Mouse (Mus musculus): ENCODE measurements around the gene Fam241b. TPM values are rescaled to one million over a fixed set of nuclear protein-coding genes. Genes with fewer than 3 reads are reported as not detected.

The Fam241b gene
- total and polyA plus RNA-seq, 3 experiments = 3.2 to 13.2 (median 9.3) TPM

- TF ChIP-seq CTCF (IDR thresholded peaks at IDR 0.05; ENCODE audit: low read depth, low read length) (no peak), GATA2 (IDR thresholded peaks at IDR 0.05; ENCODE audit: borderline replicate concordance, low read depth, low read length) (no peak), TAL1 (conservative IDR thresholded peaks at IDR 0.05; ENCODE audit: low read depth, low read length) (no peak)
- H3K36me3 ChIP-seq (replicated peaks) = no peaks in the 10 kb centered on the region
- no peaks in the 10 kb centered on the region for H3K4me1 ChIP-seq (ENCODE audit: insufficient read depth, low read depth, low read length)
- DNase-seq (ENCODE audit: low spot score) (no peak), ATAC-seq (ENCODE audit: extremely low read depth, insufficient number of reproducible peaks, low FRiP score, poor library complexity, severe bottlenecking) (no peak)
- peaks cover 4% of the 10 kb centered on the region; the same call in 1 of the 2 replicates for H3K27me3 ChIP-seq (ENCODE audit: insufficient read depth, low read length)
- no peaks in the 10 kb centered on the region for H3K9me3 ChIP-seq (replicated peaks)
- H3K4me3 ChIP-seq (ENCODE audit: low read depth, low read length) = no peak overlapping the region
Observed at GRCm38 (mm10) chr10:62172841-62173553, 29.3 kb upstream of the Fam241b start.

- peaks cover 6% of the 10 kb centered on the region; the same call in 1 of the 2 replicates for H3K27me3 ChIP-seq (ENCODE audit: insufficient read depth, low read length)
- no peak for TF ChIP-seq TAL1 (conservative IDR thresholded peaks at IDR 0.05; ENCODE audit: low read depth, low read length)
- no peak for TF ChIP-seq CTCF (IDR thresholded peaks at IDR 0.05; ENCODE audit: low read depth, low read length)
- no peak for TF ChIP-seq GATA1 (IDR thresholded peaks at IDR 0.05; ENCODE audit: borderline replicate concordance, low read length)
- no peak for TF ChIP-seq POLR2AphosphoS5 (IDR thresholded peaks at IDR 0.05; ENCODE audit: insufficient replicate concordance, low read depth, low read length)
- TF ChIP-seq GATA2 (IDR thresholded peaks at IDR 0.05; ENCODE audit: borderline replicate concordance, low read depth, low read length) = no peak
- H3K9me3 ChIP-seq (replicated peaks) = no peaks in the 10 kb centered on the region
- H3K36me3 ChIP-seq (replicated peaks) = no peaks in the 10 kb centered on the region
- DNase-seq (ENCODE audit: low spot score) (no peak), ATAC-seq (ENCODE audit: extremely low read depth, insufficient number of reproducible peaks, low FRiP score, poor library complexity, severe bottlenecking) (no peak)
- H3K4me3 ChIP-seq (ENCODE audit: low read depth, low read length) = no peak overlapping the region
- H3K4me1 ChIP-seq (ENCODE audit: insufficient read depth, low read depth, low read length) = no peaks in the 10 kb centered on the region
Observed at GRCm38 (mm10) chr10:62162410-62162809, 18.7 kb upstream of the Fam241b start.

GRCm38 (mm10) chr10:62149929-62150328 is 6.2 kb upstream of the Fam241b start:
- Histone ChIP-seq H3K4me3 (ENCODE audit: low read depth, low read length) (no peak overlapping the region), H3K36me3 (replicated peaks) (no peaks in the 10 kb centered on the region), H3K27me3 (ENCODE audit: insufficient read depth, low read length) (no peaks in the 10 kb centered on the region), H3K4me1 (ENCODE audit: insufficient read depth, low read depth, low read length) (no peaks in the 10 kb centered on the region), H3K9me3 (replicated peaks) (no peaks in the 10 kb centered on the region)
- no peak for DNase-seq (ENCODE audit: low spot score)
- no peak for ATAC-seq (ENCODE audit: extremely low read depth, insufficient number of reproducible peaks, low FRiP score, poor library complexity, severe bottlenecking)
- TF ChIP-seq TAL1 (conservative IDR thresholded peaks at IDR 0.05; ENCODE audit: low read depth, low read length) = no peak
- TF ChIP-seq GATA2 (IDR thresholded peaks at IDR 0.05; ENCODE audit: borderline replicate concordance, low read depth, low read length) = no peak
- TF ChIP-seq POLR2AphosphoS5 (IDR thresholded peaks at IDR 0.05; ENCODE audit: insufficient replicate concordance, low read depth, low read length) = no peak
- no peak for TF ChIP-seq GATA1 (IDR thresholded peaks at IDR 0.05; ENCODE audit: borderline replicate concordance, low read length)
- no peak for TF ChIP-seq CTCF (IDR thresholded peaks at IDR 0.05; ENCODE audit: low read depth, low read length)

GRCm38 (mm10) chr10:62147466-62148248 is 3.9 kb upstream of the Fam241b start:
- no peaks in the 10 kb centered on the region for H3K27me3 ChIP-seq (ENCODE audit: insufficient read depth, low read length)
- DNase-seq (ENCODE audit: low spot score) (no peak), ATAC-seq (ENCODE audit: extremely low read depth, insufficient number of reproducible peaks, low FRiP score, poor library complexity, severe bottlenecking) (no peak)
- no peaks in the 10 kb centered on the region for H3K4me1 ChIP-seq (ENCODE audit: insufficient read depth, low read depth, low read length)
- H3K36me3 ChIP-seq (replicated peaks) = no peaks in the 10 kb centered on the region
- no peak overlapping the region for H3K4me3 ChIP-seq (ENCODE audit: low read depth, low read length)
- H3K9me3 ChIP-seq (replicated peaks) = no peaks in the 10 kb centered on the region
- no peak for TF ChIP-seq GATA1 (IDR thresholded peaks at IDR 0.05; ENCODE audit: borderline replicate concordance, low read length)
- no peak for TF ChIP-seq POLR2AphosphoS5 (IDR thresholded peaks at IDR 0.05; ENCODE audit: insufficient replicate concordance, low read depth, low read length)
- TF ChIP-seq GATA2 (IDR thresholded peaks at IDR 0.05; ENCODE audit: borderline replicate concordance, low read depth, low read length) = no peak
- TF ChIP-seq TAL1 (conservative IDR thresholded peaks at IDR 0.05; ENCODE audit: low read depth, low read length) = no peak
- no peak for TF ChIP-seq CTCF (IDR thresholded peaks at IDR 0.05; ENCODE audit: low read depth, low read length)

- Histone ChIP-seq H3K36me3 (replicated peaks) (no peaks in the 10 kb centered on the region), H3K4me1 (ENCODE audit: insufficient read depth, low read depth, low read length) (no peaks in the 10 kb centered on the region), H3K4me3 (ENCODE audit: low read depth, low read length) (no peak overlapping the region), H3K9me3 (replicated peaks) (no peaks in the 10 kb centered on the region), H3K27me3 (ENCODE audit: insufficient read depth, low read length) (no peaks in the 10 kb centered on the region)
- DNase-seq (ENCODE audit: low spot score) = no peak
- TF ChIP-seq CTCF (IDR thresholded peaks at IDR 0.05; ENCODE audit: low read depth, low read length) = no peak
- TF ChIP-seq GATA1 (IDR thresholded peaks at IDR 0.05; ENCODE audit: borderline replicate concordance, low read length) = no peak
- TF ChIP-seq POLR2AphosphoS5 (IDR thresholded peaks at IDR 0.05; ENCODE audit: insufficient replicate concordance, low read depth, low read length) = no peak
- TF ChIP-seq GATA2 (IDR thresholded peaks at IDR 0.05; ENCODE audit: borderline replicate concordance, low read depth, low read length) = no peak
- no peak for TF ChIP-seq TAL1 (conservative IDR thresholded peaks at IDR 0.05; ENCODE audit: low read depth, low read length)
- ATAC-seq (ENCODE audit: extremely low read depth, insufficient number of reproducible peaks, low FRiP score, poor library complexity, severe bottlenecking) = no peak
Observed at GRCm38 (mm10) chr10:62145957-62146356, 2.2 kb upstream of the Fam241b start.

GRCm38 (mm10) chr10:62138040-62138439 is 5.7 kb downstream of the Fam241b start:
- Histone ChIP-seq H3K4me1 (ENCODE audit: insufficient read depth, low read depth, low read length) (no peaks in the 10 kb centered on the region), H3K36me3 (replicated peaks) (no peaks in the 10 kb centered on the region), H3K4me3 (ENCODE audit: low read depth, low read length) (no peak overlapping the region), H3K27me3 (ENCODE audit: insufficient read depth, low read length) (peaks cover 11% of the 10 kb centered on the region), H3K9me3 (replicated peaks) (no peaks in the 10 kb centered on the region)
- no peak for DNase-seq (ENCODE audit: low spot score)
- no peak for ATAC-seq (ENCODE audit: extremely low read depth, insufficient number of reproducible peaks, low FRiP score, poor library complexity, severe bottlenecking)
- no peak for TF ChIP-seq GATA1 (IDR thresholded peaks at IDR 0.05; ENCODE audit: borderline replicate concordance, low read length)
- no peak for TF ChIP-seq GATA2 (IDR thresholded peaks at IDR 0.05; ENCODE audit: borderline replicate concordance, low read depth, low read length)
- no peak for TF ChIP-seq POLR2AphosphoS5 (IDR thresholded peaks at IDR 0.05; ENCODE audit: insufficient replicate concordance, low read depth, low read length)
- no peak for TF ChIP-seq CTCF (IDR thresholded peaks at IDR 0.05; ENCODE audit: low read depth, low read length)
- TF ChIP-seq TAL1 (conservative IDR thresholded peaks at IDR 0.05; ENCODE audit: low read depth, low read length) = no peak

All from G1E (cell line).